Mouse (Mus musculus): ENCODE measurements around the gene Upk1a. TPM values are rescaled to one million over a fixed set of nuclear protein-coding genes. Genes with fewer than 3 reads are reported as not detected.

Gene Upk1a
- 1.4 and 2.0 TPM in 2 replicates for polyA plus RNA-seq (2016; fragmentation: Nextera tagmentation; extraction: Ambion mirVana)

DNA sequence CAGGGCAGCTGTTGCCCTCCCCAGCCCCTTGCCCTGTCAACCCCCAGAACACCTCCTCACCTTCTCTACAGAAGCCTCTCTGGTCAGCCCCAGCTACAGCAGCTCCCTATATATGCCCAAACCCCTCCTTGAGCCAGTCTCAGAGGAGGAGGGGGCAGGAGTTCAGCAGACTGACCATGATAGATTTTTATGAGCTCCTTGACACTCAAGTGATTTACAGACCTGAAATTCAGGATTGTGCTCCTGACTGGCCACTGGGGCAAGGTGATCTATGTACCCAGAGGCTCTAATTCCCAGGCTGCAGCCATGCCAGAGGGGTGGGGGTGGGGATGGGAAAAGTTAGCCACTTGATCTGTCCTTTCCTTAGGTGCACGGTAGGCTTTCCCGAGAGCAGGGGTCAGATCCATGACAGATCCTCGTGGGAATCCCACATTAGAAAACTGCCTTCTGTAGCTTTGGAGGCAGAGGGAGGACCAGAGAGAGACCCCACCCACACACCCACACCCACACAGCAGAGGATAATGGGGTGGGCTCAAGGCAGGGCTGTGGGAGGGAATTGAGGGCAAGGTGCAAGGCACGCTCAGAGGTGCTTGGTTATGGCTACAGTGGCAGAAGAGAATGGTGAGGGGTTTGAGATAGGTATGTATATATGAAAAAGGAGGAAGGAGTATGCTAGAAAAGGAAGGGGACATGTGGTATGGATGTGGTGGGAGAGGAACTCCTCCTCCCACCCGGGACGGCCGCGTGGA, at the start of gene Upk1a:
Gene Upk1a, minus strand, starts transcription at position 194 of the 749 bp plus-strand sequence.
- Histone ChIP-seq H3K27me3 (peaks cover 1% of the 10 kb centered on the region; the same call in 1 of the 2 replicates), H3K4me1 (replicated peaks) (no peaks in the 10 kb centered on the region), H3K9me3 (0 out of 2 replicates have a peak, but pooled peaks cover 4% of the 10 kb centered on the region), H3K4me2 (no peak within 1 kb of the TSS), H3K36me3 (peaks cover 31% of the 10 kb centered on the region), H3K27ac (no peak within 1 kb of the TSS), H3K9ac (replicated peaks) (no peak within 1 kb of the TSS), H3K4me3 (replicated peaks) (no peak within 1 kb of the TSS)
- ATAC-seq (ENCODE audit: insufficient number of reproducible peaks, insufficient read depth, low FRiP score, low TSS enrichment, low read depth) = no peak
- 66% methylated on average over 8 of the region's 8 CpGs for WGBS

- peak; percentile 99 for ATAC-seq (ENCODE audit: insufficient number of reproducible peaks, insufficient read depth, low FRiP score, low TSS enrichment, low read depth)
- Histone ChIP-seq H3K27me3 (no peaks in the 10 kb centered on the region), H3K4me3 (replicated peaks) (peak within 1 kb of the TSS; percentile 90), H3K4me1 (replicated peaks) (peaks cover 8% of the 10 kb centered on the region), H3K4me2 (peak within 1 kb of the TSS; percentile 98), H3K9me3 (no peaks in the 10 kb centered on the region), H3K9ac (replicated peaks) (peak within 1 kb of the TSS; percentile 86), H3K27ac (0 out of 2 replicates have a peak within 1 kb of the TSS, but pooled peaks have one; percentile 53), H3K36me3 (peaks cover 71% of the 10 kb centered on the region)
- WGBS = 2% methylated on average over 59 of the region's 59 CpGs
Observed at GRCm38 (mm10) chr7:30649591-30650540, 37.2 kb upstream of the Upk1a start, which contains the start of gene Rbm42. Gene Rbm42 (minus strand): TSS chr7:30650317.

DNA sequence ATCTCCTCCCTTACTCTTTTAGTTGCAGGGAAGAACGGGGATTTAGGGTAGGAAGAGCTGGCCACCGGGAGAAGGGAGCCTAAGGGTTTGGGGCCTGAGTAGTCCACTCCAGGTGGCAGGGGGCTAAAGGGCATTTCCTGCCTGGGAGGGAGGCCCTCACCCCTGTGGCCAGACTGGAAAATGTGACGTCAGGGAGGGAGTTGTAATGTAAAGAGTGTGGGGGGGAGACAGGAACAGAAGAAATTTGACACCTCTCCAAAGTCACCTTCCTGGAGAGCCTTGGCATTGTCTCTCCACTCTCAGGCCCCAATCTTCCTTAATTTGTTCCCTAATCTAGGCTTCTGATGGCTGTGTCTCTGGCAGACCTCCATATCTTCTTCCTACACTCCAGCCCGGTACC, 26.4 kb upstream of the Upk1a start:
- Histone ChIP-seq H3K9me3 (no peaks in the 10 kb centered on the region), H3K4me1 (replicated peaks) (peaks cover 24% of the 10 kb centered on the region), H3K27me3 (peaks cover 24% of the 10 kb centered on the region), H3K27ac (no peak overlapping the region), H3K36me3 (peaks cover 42% of the 10 kb centered on the region), H3K4me3 (replicated peaks) (no peak overlapping the region), H3K4me2 (no peak overlapping the region), H3K9ac (replicated peaks) (0 out of 2 replicates have a peak overlapping the region, but pooled peaks have one; percentile 13)
- ATAC-seq (ENCODE audit: insufficient number of reproducible peaks, insufficient read depth, low FRiP score, low TSS enrichment, low read depth) = no peak
- 14% methylated on average over 4 of the region's 4 CpGs for WGBS

- Histone ChIP-seq H3K27me3 (peaks cover 49% of the 10 kb centered on the region), H3K36me3 (peaks cover 15% of the 10 kb centered on the region), H3K4me2 (peak overlapping the region; percentile 35), H3K9ac (replicated peaks) (no peak overlapping the region), H3K27ac (no peak overlapping the region), H3K4me1 (replicated peaks) (peaks cover 24% of the 10 kb centered on the region), H3K9me3 (no peaks in the 10 kb centered on the region), H3K4me3 (replicated peaks) (0 out of 2 replicates have a peak overlapping the region, but pooled peaks have one; percentile 3)
- no peak for ATAC-seq (ENCODE audit: insufficient number of reproducible peaks, insufficient read depth, low FRiP score, low TSS enrichment, low read depth)
- WGBS = 23% methylated on average over 11 of the region's 11 CpGs
Observed at GRCm38 (mm10) chr7:30636395-30636794, 23.7 kb upstream of the Upk1a start.

DNA sequence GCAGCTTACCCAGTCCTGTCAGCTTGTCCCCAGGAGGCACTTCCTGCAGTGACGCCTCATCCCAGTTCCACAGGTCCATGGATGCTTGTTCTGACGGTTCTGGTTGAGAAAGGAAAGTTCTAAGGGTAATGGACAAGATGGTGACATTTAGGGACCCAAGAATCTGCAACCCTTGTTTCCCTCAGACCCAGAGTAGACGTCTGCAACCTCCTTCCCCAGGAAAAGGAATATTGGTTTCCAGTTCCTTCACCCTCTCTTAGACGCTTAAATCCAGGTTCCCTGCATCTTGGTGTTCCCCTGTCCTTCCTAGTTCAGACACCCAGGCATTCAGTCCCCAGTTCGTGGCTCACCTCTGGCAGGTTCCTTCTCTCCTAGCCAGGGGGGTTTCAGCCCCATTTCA, 23.1 kb upstream of the Upk1a start, which contains the start of gene Etv2:
Gene Etv2, minus strand, starts transcription at position 101 of the 400 bp plus-strand sequence.
- Histone ChIP-seq H3K4me3 (replicated peaks) (peak within 1 kb of the TSS; percentile 29), H3K4me2 (peak within 1 kb of the TSS; percentile 45), H3K4me1 (replicated peaks) (peaks cover 24% of the 10 kb centered on the region), H3K9ac (replicated peaks) (0 out of 2 replicates have a peak within 1 kb of the TSS, but pooled peaks have one; percentile 31), H3K27ac (no peak within 1 kb of the TSS), H3K9me3 (no peaks in the 10 kb centered on the region), H3K27me3 (peaks cover 54% of the 10 kb centered on the region), H3K36me3 (peaks cover 9% of the 10 kb centered on the region)
- ATAC-seq (ENCODE audit: insufficient number of reproducible peaks, insufficient read depth, low FRiP score, low TSS enrichment, low read depth) = no peak
- 5% methylated on average over 5 of the region's 5 CpGs for WGBS

GRCm38 (mm10) chr7:30634621-30635020, 22.0 kb upstream of the Upk1a start:
- Histone ChIP-seq H3K36me3 (no peaks in the 10 kb centered on the region), H3K4me1 (replicated peaks) (peaks cover 24% of the 10 kb centered on the region), H3K9ac (replicated peaks) (0 out of 2 replicates have a peak overlapping the region, but pooled peaks have one; percentile 31), H3K27me3 (peaks cover 64% of the 10 kb centered on the region), H3K9me3 (no peaks in the 10 kb centered on the region), H3K4me2 (peak overlapping the region; percentile 45), H3K4me3 (replicated peaks) (peak overlapping the region; percentile 29), H3K27ac (no peak overlapping the region)
- peak; percentile 66 for ATAC-seq (ENCODE audit: insufficient number of reproducible peaks, insufficient read depth, low FRiP score, low TSS enrichment, low read depth)
- WGBS = 1% methylated on average over 20 of the region's 20 CpGs

DNA sequence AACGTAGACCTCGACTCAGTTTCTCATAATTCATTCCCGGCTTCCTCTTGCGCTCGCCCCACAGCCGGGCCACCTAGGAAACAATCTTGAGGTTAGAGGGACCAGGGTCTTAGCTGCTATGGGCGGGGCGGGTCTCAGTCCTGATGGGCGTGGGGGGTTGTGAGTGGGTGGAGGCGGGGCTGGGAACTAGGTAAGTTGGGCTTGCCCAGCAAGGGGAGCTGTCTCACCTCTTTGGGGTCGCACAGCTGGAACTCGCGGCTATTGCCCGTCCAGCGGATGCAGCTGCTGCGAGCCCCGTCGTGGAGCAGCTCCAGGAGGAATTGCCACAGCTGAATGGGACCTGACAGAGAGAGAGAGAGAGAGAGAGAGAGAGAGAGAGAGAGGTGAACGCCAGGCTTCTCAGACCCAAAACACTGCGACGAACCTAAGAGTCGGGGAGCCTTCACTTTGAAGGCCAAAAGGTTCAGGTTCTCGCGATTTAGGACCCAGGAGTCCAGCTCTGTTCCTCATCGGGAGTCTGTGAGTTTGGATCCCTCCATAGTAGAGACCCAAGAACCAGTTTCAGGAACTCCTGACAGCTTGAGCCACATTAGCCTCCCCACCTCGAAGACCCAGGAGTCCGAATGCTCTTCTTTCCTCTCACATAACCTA, 21.2 kb upstream of the Upk1a start:
- Histone ChIP-seq H3K9me3 (no peaks in the 10 kb centered on the region), H3K4me1 (replicated peaks) (peaks cover 16% of the 10 kb centered on the region), H3K27me3 (peaks cover 64% of the 10 kb centered on the region), H3K27ac (no peak overlapping the region), H3K4me3 (replicated peaks) (peak overlapping the region; percentile 29), H3K9ac (replicated peaks) (no peak overlapping the region; the same call in 1 of the 2 replicates), H3K36me3 (no peaks in the 10 kb centered on the region), H3K4me2 (peak overlapping the region; percentile 45)
- ATAC-seq (ENCODE audit: insufficient number of reproducible peaks, insufficient read depth, low FRiP score, low TSS enrichment, low read depth) = no peak
- 4% methylated on average over 27 of the region's 27 CpGs for WGBS

- Histone ChIP-seq H3K9ac (replicated peaks) (no peak overlapping the region), H3K36me3 (peaks cover 5% of the 10 kb centered on the region; the same call in 1 of the 2 replicates), H3K4me1 (replicated peaks) (peaks cover 10% of the 10 kb centered on the region), H3K27me3 (peaks cover 40% of the 10 kb centered on the region), H3K4me2 (no peak overlapping the region), H3K27ac (no peak overlapping the region), H3K4me3 (replicated peaks) (no peak overlapping the region), H3K9me3 (no peaks in the 10 kb centered on the region)
- no peak for ATAC-seq (ENCODE audit: insufficient number of reproducible peaks, insufficient read depth, low FRiP score, low TSS enrichment, low read depth)
Observed at GRCm38 (mm10) chr7:30629013-30629412, 16.4 kb upstream of the Upk1a start.

- H3K27me3 ChIP-seq = peaks cover 17% of the 10 kb centered on the region
- H3K4me2 ChIP-seq = no peak overlapping the region
- no peak overlapping the region for H3K9ac ChIP-seq (replicated peaks)
- no peak for ATAC-seq (ENCODE audit: insufficient number of reproducible peaks, insufficient read depth, low FRiP score, low TSS enrichment, low read depth)
- H3K4me1 ChIP-seq (replicated peaks) = peaks cover 10% of the 10 kb centered on the region
- peaks cover 29% of the 10 kb centered on the region for H3K36me3 ChIP-seq
- no peak overlapping the region for H3K27ac ChIP-seq
- no peak overlapping the region for H3K4me3 ChIP-seq (replicated peaks)
- 87% methylated on average over 5 of the region's 5 CpGs for WGBS
- no peaks in the 10 kb centered on the region for H3K9me3 ChIP-seq
Observed at GRCm38 (mm10) chr7:30626647-30627046, 14.0 kb upstream of the Upk1a start.

- Histone ChIP-seq H3K4me3 (replicated peaks) (peak within 1 kb of the TSS; percentile 79), H3K4me1 (replicated peaks) (peaks cover 10% of the 10 kb centered on the region), H3K27me3 (peaks cover 10% of the 10 kb centered on the region; the same call in 1 of the 2 replicates), H3K9me3 (no peaks in the 10 kb centered on the region), H3K4me2 (peak within 1 kb of the TSS; percentile 95), H3K36me3 (peaks cover 36% of the 10 kb centered on the region), H3K9ac (replicated peaks) (peak within 1 kb of the TSS; percentile 82), H3K27ac (no peak within 1 kb of the TSS)
- 2% methylated on average over 44 of the region's 44 CpGs for WGBS
- ATAC-seq (ENCODE audit: insufficient number of reproducible peaks, insufficient read depth, low FRiP score, low TSS enrichment, low read depth) = peak; percentile 90
Observed at GRCm38 (mm10) chr7:30625530-30626384, 13.1 kb upstream of the Upk1a start, which contains the start of gene Cox6b1. Gene Cox6b1 (minus strand): TSS chr7:30626151.
